Mouse (Mus musculus): ENCODE results near the gene Nat14. TPM values are rescaled to one million over a fixed set of nuclear protein-coding genes. Genes with fewer than 3 reads are reported as not detected.

The Nat14 gene
- polyA plus RNA-seq, 1 experiment from 2014 or later, result 3.9 TPM

GRCm38 (mm10) chr7:4899649-4900522 lies 21.9 kb upstream of the Nat14 start:
- Histone ChIP-seq H3K4me3 (ENCODE audit: low read length) (peak overlapping the region; percentile 44), H3K4me1 (ENCODE audit: control insufficient read depth, insufficient read depth, low read length) (peaks cover 7% of the 10 kb centered on the region), H3K4me2 (ENCODE audit: low read depth, low read length) (peak overlapping the region; percentile 75), H3K27me3 (ENCODE audit: control insufficient read depth, insufficient read depth, low read length) (no peaks in the 10 kb centered on the region), H3K9ac (ENCODE audit: low read length) (peak overlapping the region; percentile 72), H3K36me3 (ENCODE audit: control insufficient read depth, insufficient read depth) (no peaks in the 10 kb centered on the region), H3K9me3 (replicated peaks; ENCODE audit: control insufficient read depth, low read length) (peaks cover 4% of the 10 kb centered on the region; the same call in 1 of the 2 replicates), H3K27ac (ENCODE audit: low read length) (peak overlapping the region; percentile 88)
- WGBS, result 4% methylated on average over 19 of the region's 19 CpGs
- peak; percentile 79 for ATAC-seq (replicated peaks; ENCODE audit: extremely low read depth, insufficient read depth, low FRiP score)

GRCm38 (mm10) chr7:4900523-4900851 lies 21.3 kb upstream of the Nat14 start:
- Histone ChIP-seq H3K9ac (ENCODE audit: low read length) (peak overlapping the region; percentile 72), H3K4me1 (ENCODE audit: control insufficient read depth, insufficient read depth, low read length) (peaks cover 7% of the 10 kb centered on the region), H3K27me3 (ENCODE audit: control insufficient read depth, insufficient read depth, low read length) (no peaks in the 10 kb centered on the region), H3K4me3 (ENCODE audit: low read length) (peak overlapping the region; percentile 44), H3K4me2 (ENCODE audit: low read depth, low read length) (peak overlapping the region; percentile 75), H3K27ac (ENCODE audit: low read length) (peak overlapping the region; percentile 88), H3K36me3 (ENCODE audit: control insufficient read depth, insufficient read depth) (no peaks in the 10 kb centered on the region), H3K9me3 (replicated peaks; ENCODE audit: control insufficient read depth, low read length) (peaks cover 4% of the 10 kb centered on the region; the same call in 1 of the 2 replicates)
- ATAC-seq (replicated peaks; ENCODE audit: extremely low read depth, insufficient read depth, low FRiP score), result peak; percentile 25; the same call in 1 of the 2 replicates
- 15% methylated on average over 10 of the region's 11 CpGs for WGBS

DNA sequence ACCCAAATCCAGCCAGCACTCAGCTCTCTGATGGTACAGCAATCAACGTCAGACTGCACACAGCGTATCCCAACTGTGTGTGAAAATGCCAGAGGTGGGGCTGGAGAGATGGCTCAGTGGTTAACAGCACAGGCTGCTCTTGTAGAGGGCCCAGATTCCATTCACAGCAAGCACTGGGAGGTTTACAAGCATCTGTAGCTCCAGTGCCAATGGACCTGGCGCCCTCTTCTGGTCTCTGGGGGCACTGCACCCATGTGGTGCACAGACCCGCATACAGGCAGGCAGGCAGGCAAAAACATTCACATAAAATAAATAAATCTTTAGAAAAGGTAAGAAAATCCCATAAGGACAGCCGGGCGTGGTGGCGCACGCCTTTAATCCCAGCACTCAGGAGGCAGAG lies 20.7 kb upstream of the Nat14 start:
- ATAC-seq (replicated peaks; ENCODE audit: extremely low read depth, insufficient read depth, low FRiP score), result no peak
- H3K4me3 ChIP-seq (ENCODE audit: low read length), result peak overlapping the region; percentile 44
- peak overlapping the region; percentile 75; the same call in 1 of the 2 replicates for H3K4me2 ChIP-seq (ENCODE audit: low read depth, low read length)
- H3K27ac ChIP-seq (ENCODE audit: low read length), result no peak overlapping the region; the same call in 1 of the 2 replicates
- no peak overlapping the region; the same call in 1 of the 2 replicates for H3K9ac ChIP-seq (ENCODE audit: low read length)
- H3K9me3 ChIP-seq (replicated peaks; ENCODE audit: control insufficient read depth, low read length), result peaks cover 4% of the 10 kb centered on the region; the same call in 1 of the 2 replicates
- no peaks in the 10 kb centered on the region for H3K27me3 ChIP-seq (ENCODE audit: control insufficient read depth, insufficient read depth, low read length)
- H3K36me3 ChIP-seq (ENCODE audit: control insufficient read depth, insufficient read depth), result no peaks in the 10 kb centered on the region
- 53% methylated on average over 8 of the region's 8 CpGs for WGBS
- peaks cover 7% of the 10 kb centered on the region for H3K4me1 ChIP-seq (ENCODE audit: control insufficient read depth, insufficient read depth, low read length)

GRCm38 (mm10) chr7:4902404-4902803 lies 19.4 kb upstream of the Nat14 start:
- peaks cover 4% of the 10 kb centered on the region; the same call in 1 of the 2 replicates for H3K9me3 ChIP-seq (replicated peaks; ENCODE audit: control insufficient read depth, low read length)
- H3K36me3 ChIP-seq (ENCODE audit: control insufficient read depth, insufficient read depth), result no peaks in the 10 kb centered on the region
- ATAC-seq (replicated peaks; ENCODE audit: extremely low read depth, insufficient read depth, low FRiP score), result no peak
- no peak overlapping the region for H3K27ac ChIP-seq (ENCODE audit: low read length)
- peaks cover 7% of the 10 kb centered on the region for H3K4me1 ChIP-seq (ENCODE audit: control insufficient read depth, insufficient read depth, low read length)
- no peak overlapping the region for H3K9ac ChIP-seq (ENCODE audit: low read length)
- no peaks in the 10 kb centered on the region for H3K27me3 ChIP-seq (ENCODE audit: control insufficient read depth, insufficient read depth, low read length)
- 66% methylated on average over 9 of the region's 9 CpGs for WGBS
- H3K4me2 ChIP-seq (ENCODE audit: low read depth, low read length), result no peak overlapping the region
- no peak overlapping the region for H3K4me3 ChIP-seq (ENCODE audit: low read length)

GRCm38 (mm10) chr7:4906466-4906950 lies 15.3 kb upstream of the Nat14 start, which contains the start of gene Gm36210:
Gene Gm36210, minus strand, starts transcription at chr7:4906516.
- Histone ChIP-seq H3K4me3 (ENCODE audit: low read length) (no peak within 1 kb of the TSS), H3K36me3 (ENCODE audit: control insufficient read depth, insufficient read depth) (no peaks in the 10 kb centered on the region), H3K9me3 (replicated peaks; ENCODE audit: control insufficient read depth, low read length) (no peaks in the 10 kb centered on the region), H3K4me2 (ENCODE audit: low read depth, low read length) (no peak within 1 kb of the TSS), H3K9ac (ENCODE audit: low read length) (no peak within 1 kb of the TSS), H3K27ac (ENCODE audit: low read length) (no peak within 1 kb of the TSS), H3K27me3 (ENCODE audit: control insufficient read depth, insufficient read depth, low read length) (no peaks in the 10 kb centered on the region), H3K4me1 (ENCODE audit: control insufficient read depth, insufficient read depth, low read length) (no peaks in the 10 kb centered on the region)
- WGBS, result 40% methylated on average over 10 of the region's 10 CpGs
- no peak for ATAC-seq (replicated peaks; ENCODE audit: extremely low read depth, insufficient read depth, low FRiP score)

DNA sequence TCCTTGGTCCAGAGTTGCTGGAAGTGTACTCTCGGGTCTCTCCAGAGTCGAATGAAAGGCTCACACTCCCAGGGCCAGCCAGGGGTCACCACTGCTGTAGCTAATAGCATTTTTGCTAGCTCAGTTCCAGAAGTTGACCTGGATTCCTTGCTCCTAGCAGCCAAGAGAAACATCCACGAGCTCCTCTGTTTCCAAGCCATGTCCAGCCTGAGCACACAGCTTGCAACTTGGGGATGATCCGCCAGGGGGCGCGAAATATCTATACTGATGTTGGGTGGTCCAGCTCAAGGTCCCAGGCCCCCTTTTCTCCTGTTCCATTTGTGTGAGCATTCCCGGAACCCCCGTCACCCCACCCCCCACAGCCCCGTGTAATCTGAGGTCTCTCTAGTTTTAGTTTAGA lies 10.3 kb upstream of the Nat14 start:
- Histone ChIP-seq H3K4me2 (ENCODE audit: low read depth, low read length) (no peak overlapping the region), H3K4me3 (ENCODE audit: low read length) (no peak overlapping the region), H3K9ac (ENCODE audit: low read length) (no peak overlapping the region), H3K4me1 (ENCODE audit: control insufficient read depth, insufficient read depth, low read length) (peaks cover 8% of the 10 kb centered on the region), H3K27ac (ENCODE audit: low read length) (no peak overlapping the region), H3K9me3 (replicated peaks; ENCODE audit: control insufficient read depth, low read length) (no peaks in the 10 kb centered on the region), H3K36me3 (ENCODE audit: control insufficient read depth, insufficient read depth) (no peaks in the 10 kb centered on the region), H3K27me3 (ENCODE audit: control insufficient read depth, insufficient read depth, low read length) (no peaks in the 10 kb centered on the region)
- WGBS, result 32% methylated on average over 9 of the region's 9 CpGs
- ATAC-seq (replicated peaks; ENCODE audit: extremely low read depth, insufficient read depth, low FRiP score), result no peak

GRCm38 (mm10) chr7:4912248-4912647 lies 9.6 kb upstream of the Nat14 start:
- WGBS, result 59% methylated on average over 5 of the region's 5 CpGs
- Histone ChIP-seq H3K36me3 (ENCODE audit: control insufficient read depth, insufficient read depth) (no peaks in the 10 kb centered on the region), H3K27ac (ENCODE audit: low read length) (no peak overlapping the region), H3K4me2 (ENCODE audit: low read depth, low read length) (no peak overlapping the region), H3K9me3 (replicated peaks; ENCODE audit: control insufficient read depth, low read length) (no peaks in the 10 kb centered on the region), H3K27me3 (ENCODE audit: control insufficient read depth, insufficient read depth, low read length) (no peaks in the 10 kb centered on the region), H3K4me1 (ENCODE audit: control insufficient read depth, insufficient read depth, low read length) (peaks cover 11% of the 10 kb centered on the region), H3K4me3 (ENCODE audit: low read length) (no peak overlapping the region), H3K9ac (ENCODE audit: low read length) (no peak overlapping the region)
- ATAC-seq (replicated peaks; ENCODE audit: extremely low read depth, insufficient read depth, low FRiP score), result no peak

DNA sequence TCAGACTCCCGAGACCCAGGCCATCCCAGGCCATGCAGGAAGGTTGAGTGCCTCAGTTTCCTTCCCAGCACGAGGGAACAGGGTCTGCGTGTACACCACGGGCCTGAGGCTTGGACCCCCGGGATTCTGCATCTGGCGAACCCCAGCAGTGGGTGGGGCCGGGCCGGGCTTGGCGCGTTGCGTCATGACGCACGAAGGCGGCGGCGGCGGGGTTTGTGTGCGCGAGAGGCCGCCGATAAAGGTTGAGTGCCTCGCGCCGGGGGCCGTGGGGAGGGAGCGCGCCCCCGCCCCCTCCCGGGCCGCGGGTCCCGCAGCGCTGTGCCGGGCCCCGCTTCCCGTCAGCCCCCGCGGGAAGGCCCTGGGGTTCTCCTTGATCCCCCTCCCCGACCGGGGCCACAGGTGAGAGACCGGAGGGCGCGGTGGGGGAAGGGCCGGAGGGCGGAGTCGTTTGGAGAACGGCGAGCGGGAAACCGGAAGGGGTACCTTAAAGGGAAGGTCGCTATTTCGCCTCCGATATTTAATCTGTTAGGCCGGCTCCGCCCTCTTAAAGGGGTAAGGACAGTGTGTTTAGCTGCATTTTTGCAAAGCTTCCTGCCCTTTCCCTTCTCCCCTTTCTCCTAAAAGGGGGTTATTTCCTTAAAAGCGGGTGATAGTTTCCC lies 6.7 kb upstream of the Nat14 start, which contains the start of gene Zfp628:
Zfp628 (plus strand) TSS at position 211 of the 659 bp plus-strand sequence.
- Histone ChIP-seq H3K27ac (ENCODE audit: low read length) (peak within 1 kb of the TSS; percentile 85), H3K4me1 (ENCODE audit: control insufficient read depth, insufficient read depth, low read length) (peaks cover 11% of the 10 kb centered on the region), H3K4me3 (ENCODE audit: low read length) (peak within 1 kb of the TSS; percentile 87), H3K4me2 (ENCODE audit: low read depth, low read length) (peak within 1 kb of the TSS; percentile 93), H3K36me3 (ENCODE audit: control insufficient read depth, insufficient read depth) (peaks cover 25% of the 10 kb centered on the region), H3K9ac (ENCODE audit: low read length) (peak within 1 kb of the TSS; percentile 97), H3K9me3 (replicated peaks; ENCODE audit: control insufficient read depth, low read length) (no peaks in the 10 kb centered on the region), H3K27me3 (ENCODE audit: control insufficient read depth, insufficient read depth, low read length) (no peaks in the 10 kb centered on the region)
- peak; percentile 88 for ATAC-seq (replicated peaks; ENCODE audit: extremely low read depth, insufficient read depth, low FRiP score)
- under 1% methylated on average over 44 of the region's 56 CpGs for WGBS
